11 mouse cellular contexts compared by ENCODE assay signal in genomic region chr15:5240360-5240759, GRCm38 (mm10). TPM values are rescaled to one million over a fixed set of nuclear protein-coding genes. Genes with fewer than 3 reads are reported as not detected.
A peak's percentile ranks its signal among the peaks of the same experiment; 100 is the strongest.
DNase-seq lines count a peak whose midpoint lies in the region; ATAC-seq and TF ChIP-seq lines count a peak whose summit lies in the region.
"Had no signal": no experiment of that assay in that cellular context is flagged by ENCODE, and none has a peak within 500 bp of the region (broad histone marks: within the 10 kb centered on the region; RNA-seq: fewer than 3 reads in every experiment).

No protein-coding gene starts in this region.

- no peaks in the 10 kb centered on the region for H3K9me3 ChIP-seq in heart, embryonic 15.5 days (replicated peaks)
- H3K9me3 ChIP-seq in liver, embryonic 13.5 days (replicated peaks) = no peaks in the 10 kb centered on the region
- H3K9me3 ChIP-seq in lung, postnatal 0 days (ENCODE audit: low read length) = no peaks in the 10 kb centered on the region

- no peak for DNase-seq in heart, postnatal 14 days
- no peak for DNase-seq in spleen, adult 2 months (ENCODE audit: low read depth in 1 of 2, low spot score in 2 of 2)
- no peak for DNase-seq in spleen, adult 12 weeks (ENCODE audit: low spot score)
- DNase-seq in liver, embryonic 13.5 days = no peak
- no peak for DNase-seq in layer of hippocampus, adult 11-12 months (ENCODE audit: low spot score)
- DNase-seq in ovary, postnatal 36 days (ENCODE audit: low spot score) = no peak
- DNase-seq in lung, postnatal 0 days (ENCODE audit: low spot score) = no peak
- DNase-seq: cerebellum, adult 9-10 months; gastrocnemius, postnatal 10 days; midbrain, embryonic 14.5 days had no signal

- no peaks in the 10 kb centered on the region for H3K36me3 ChIP-seq in heart, embryonic 15.5 days
- peaks cover 2% of the 10 kb centered on the region; the same call in 1 of the 2 replicates for H3K36me3 ChIP-seq in spleen, adult 2 months (ENCODE audit: control insufficient read depth, insufficient read depth, low read length)
- H3K36me3 ChIP-seq in liver, embryonic 13.5 days = no peaks in the 10 kb centered on the region
- H3K36me3 ChIP-seq in lung, postnatal 0 days (ENCODE audit: insufficient read depth, low read length) = no peaks in the 10 kb centered on the region

- intact Hi-C loops in heart, postnatal 14 days (cut with DNase I) = loop anchor here (5.0 to 10.0 kb wide), 3 partner anchors 104 to 967 kb away; no protein-coding TSS in a partner anchor

- no peak for TF ChIP-seq EP300 in lung, postnatal 0 days (IDR thresholded peaks at IDR 0.05)

- peak overlapping the region; percentile 99; the same call in 1 of the 2 replicates for H3K4me2 ChIP-seq in heart, embryonic 15.5 days
- peak overlapping the region; percentile 100 for H3K4me2 ChIP-seq in liver, embryonic 13.5 days
- no peak overlapping the region for H3K4me2 ChIP-seq in lung, postnatal 0 days (replicated peaks; ENCODE audit: low read depth, low read length)

- TF ChIP-seq CTCF in spleen, adult 2 months (IDR thresholded peaks at IDR 0.05; ENCODE audit: extremely low read depth, insufficient read depth, insufficient read length, insufficient replicate concordance) = no peak
- TF ChIP-seq CTCF in lung, postnatal 0 days (IDR thresholded peaks at IDR 0.05) = no peak

- WGBS in heart, embryonic 15.5 days = 73% methylated on average over 6 of the region's 6 CpGs
- 44% methylated on average over 6 of the region's 6 CpGs for WGBS in spleen, adult 2 months
- WGBS in liver, embryonic 13.5 days (ENCODE audit: insufficient replicate concordance) = 47% methylated on average over 6 of the region's 6 CpGs
- WGBS in lung, postnatal 0 days = 79% methylated on average over 6 of the region's 6 CpGs

- peaks cover 31% of the 10 kb centered on the region for H3K4me1 ChIP-seq in heart, embryonic 15.5 days (replicated peaks)
- peaks cover 9% of the 10 kb centered on the region; the same call in 1 of the 2 replicates for H3K4me1 ChIP-seq in spleen, adult 2 months (ENCODE audit: control insufficient read depth, insufficient read depth, insufficient read length)
- H3K4me1 ChIP-seq in liver, embryonic 13.5 days (replicated peaks) = peaks cover 87% of the 10 kb centered on the region
- peaks cover 15% of the 10 kb centered on the region; the same call in 1 of the 2 replicates for H3K4me1 ChIP-seq in lung, postnatal 0 days (ENCODE audit: insufficient read depth, low read depth, low read length)

- no peak overlapping the region for H3K9ac ChIP-seq in heart, embryonic 15.5 days
- H3K9ac ChIP-seq in liver, embryonic 13.5 days = peak overlapping the region; percentile 42
- H3K9ac ChIP-seq in lung, postnatal 0 days (replicated peaks; ENCODE audit: low read depth) = no peak overlapping the region

- H3K27me3 ChIP-seq in heart, embryonic 15.5 days = peaks cover 32% of the 10 kb centered on the region
- H3K27me3 ChIP-seq in spleen, adult 2 months (ENCODE audit: control insufficient read depth, insufficient read depth, low read length) = no peaks in the 10 kb centered on the region
- peaks cover 27% of the 10 kb centered on the region for H3K27me3 ChIP-seq in liver, embryonic 13.5 days
- H3K27me3 ChIP-seq in lung, postnatal 0 days (replicated peaks; ENCODE audit: insufficient read depth, low read length) = peaks cover 28% of the 10 kb centered on the region; the same call in 1 of the 2 replicates

- H3K27ac ChIP-seq in heart, embryonic 15.5 days = peak overlapping the region; percentile 33; the same call in 1 of the 2 replicates
- H3K27ac ChIP-seq in spleen, adult 2 months (ENCODE audit: insufficient read depth, low read length) = peak overlapping the region; percentile 33
- H3K27ac ChIP-seq in liver, embryonic 13.5 days = peak overlapping the region; percentile 78
- H3K27ac ChIP-seq in lung, postnatal 0 days (ENCODE audit: low read length) = no peak overlapping the region

- peak overlapping the region; percentile 61; the same call in 1 of the 2 replicates for H3K4me3 ChIP-seq in heart, embryonic 15.5 days
- H3K4me3 ChIP-seq in spleen, adult 2 months (ENCODE audit: extremely low read depth, insufficient read depth, insufficient read length) = peak overlapping the region; percentile 24; the same call in 1 of the 2 replicates
- H3K4me3 ChIP-seq in liver, embryonic 13.5 days (replicated peaks) = peak overlapping the region; percentile 36
- H3K4me3 ChIP-seq in lung, postnatal 0 days (ENCODE audit: low read depth, low read length) = no peak overlapping the region

- no peak for TF ChIP-seq POLR2A in spleen, adult 2 months (IDR thresholded peaks at IDR 0.05; ENCODE audit: low read depth, low read length)

- no peak for ATAC-seq in heart, embryonic 15.5 days (replicated peaks; ENCODE audit: insufficient number of reproducible peaks, insufficient read depth, low FRiP score, low read depth)
- no peak for ATAC-seq in liver, embryonic 13.5 days (ENCODE audit: low read depth)
- ATAC-seq in lung, postnatal 0 days = no peak

RNA-seq across cellular contexts. Expression of gene Ptger4, which starts 3.6 kb away (rescaled TPM):
- 4.2 and 4.7 TPM in 2 replicates for polyA plus RNA-seq in heart, embryonic 15.5 days (2015; fragmentation: Nextera tagmentation; extraction: Ambion mirVana)
- 1 to 10 TPM; 2.8 to 3.0 TPM for total RNA-seq in heart, postnatal 14 days (2021)
- 18.7 and 30.1 TPM in 2 replicates for polyA plus RNA-seq in spleen, adult 2 months (2012; rRNA removed)
- 2.2 and 2.4 TPM in 2 replicates for polyA plus RNA-seq in liver, embryonic 13.5 days (2015; fragmentation: Nextera tagmentation; extraction: Ambion mirVana)
- polyA plus RNA-seq in lung, postnatal 0 days (2015; fragmentation: Nextera tagmentation; extraction: Ambion mirVana) = 4.2 and 4.5 TPM in 2 replicates

RNA-seq across cellular contexts. Expression of gene Ttc33, which starts 55.0 kb away (rescaled TPM):
- polyA plus RNA-seq in heart, embryonic 15.5 days (2015; fragmentation: Nextera tagmentation; extraction: Ambion mirVana) = 31.8 and 33.7 TPM in 2 replicates
- 10 to 100 TPM; 30.6 to 33.4 TPM for total RNA-seq in heart, postnatal 14 days (2021)
- 2.4 and 3.0 TPM in 2 replicates for polyA plus RNA-seq in spleen, adult 2 months (2012; rRNA removed)
- 16.8 and 21.9 TPM in 2 replicates for polyA plus RNA-seq in liver, embryonic 13.5 days (2015; fragmentation: Nextera tagmentation; extraction: Ambion mirVana)
- 35.4 and 35.9 TPM in 2 replicates for polyA plus RNA-seq in lung, postnatal 0 days (2015; fragmentation: Nextera tagmentation; extraction: Ambion mirVana)
